Comparison of ENCODE assay signal across 8 mouse cellular contexts in the genomic region with DNA sequence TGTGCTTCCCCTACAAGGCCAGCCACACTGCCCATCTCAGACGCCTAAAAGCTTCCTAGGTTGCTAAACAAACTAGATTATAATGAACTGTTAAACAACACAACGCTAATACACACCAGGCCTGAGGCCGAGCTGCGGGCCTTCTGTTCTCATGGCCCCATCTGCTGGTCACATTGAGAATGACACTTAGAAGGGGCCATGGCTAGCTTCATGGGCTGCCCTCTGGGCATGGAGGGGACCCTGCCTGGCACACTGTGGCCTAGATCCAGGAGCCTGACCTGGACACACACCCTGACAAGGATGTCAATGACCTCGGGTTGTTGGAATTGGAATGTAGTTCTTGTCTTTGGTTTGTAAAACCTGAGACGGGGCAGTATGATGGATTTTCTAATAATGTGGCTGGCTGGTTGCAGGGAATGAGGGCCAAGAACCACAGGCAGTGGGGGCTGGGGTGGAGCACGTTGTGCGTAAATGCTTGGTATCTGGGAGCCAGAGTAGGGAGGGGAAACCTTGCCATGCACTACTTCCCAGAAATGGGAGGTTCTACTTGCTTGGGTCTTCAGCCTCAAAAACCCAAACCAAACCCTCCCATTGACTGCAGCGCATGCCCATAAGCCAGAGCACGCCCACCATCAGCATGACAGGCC. TPM values are rescaled to one million over a fixed set of nuclear protein-coding genes. Genes with fewer than 3 reads are reported as not detected.
DNase-seq lines count a peak whose midpoint lies in the region; ATAC-seq and TF ChIP-seq lines count a peak whose summit lies in the region.

No protein-coding gene starts in this region.

- no peak overlapping the region for H3K9ac ChIP-seq in forebrain, postnatal 0 days
- H3K9ac ChIP-seq in hindbrain, postnatal 0 days (replicated peaks; ENCODE audit: low read length): no peak overlapping the region
- H3K9ac ChIP-seq in limb, embryonic 11.5 days (ENCODE audit: low read length): no peak overlapping the region
- H3K9ac ChIP-seq in midbrain, embryonic 11.5 days (ENCODE audit: low read length): no peak overlapping the region

- TF ChIP-seq CTCF in cerebellum, adult 2 months (IDR thresholded peaks at IDR 0.05; ENCODE audit: borderline replicate concordance, insufficient read depth, low read depth, low read length): peak; percentile 87
- peak; percentile 87 for TF ChIP-seq CTCF in forebrain, postnatal 0 days (IDR thresholded peaks at IDR 0.05; ENCODE audit: low read depth)
- TF ChIP-seq CTCF in hindbrain, postnatal 0 days (IDR thresholded peaks at IDR 0.05; ENCODE audit: low read depth): peak; percentile 93

- H3K9me3 ChIP-seq in forebrain, postnatal 0 days (ENCODE audit: low read length): no peaks in the 10 kb centered on the region
- H3K9me3 ChIP-seq in hindbrain, postnatal 0 days (ENCODE audit: low read length): no peaks in the 10 kb centered on the region
- H3K9me3 ChIP-seq in limb, embryonic 11.5 days (ENCODE audit: control insufficient read depth, low read length): no peaks in the 10 kb centered on the region
- H3K9me3 ChIP-seq in midbrain, embryonic 11.5 days (ENCODE audit: control insufficient read depth, low read length): no peaks in the 10 kb centered on the region

- no peak overlapping the region for H3K4me2 ChIP-seq in forebrain, postnatal 0 days (ENCODE audit: low read depth)
- no peak overlapping the region for H3K4me2 ChIP-seq in hindbrain, postnatal 0 days (ENCODE audit: low read depth, low read length)
- no peak overlapping the region for H3K4me2 ChIP-seq in limb, embryonic 11.5 days (ENCODE audit: low read depth, severe bottlenecking)
- no peak overlapping the region for H3K4me2 ChIP-seq in midbrain, embryonic 11.5 days

- WGBS in cerebellum, adult 2 months: 23% methylated on average over 10 of the region's 10 CpGs
- WGBS in forebrain, postnatal 0 days: 37% methylated on average over 10 of the region's 10 CpGs
- WGBS in hindbrain, postnatal 0 days: 31% methylated on average over 10 of the region's 10 CpGs
- WGBS in limb, embryonic 11.5 days: 42% methylated on average over 10 of the region's 10 CpGs
- WGBS in midbrain, embryonic 11.5 days: 40% methylated on average over 10 of the region's 10 CpGs

- no peak overlapping the region for H3K4me3 ChIP-seq in cerebellum, adult 2 months (replicated peaks; ENCODE audit: insufficient read depth, low read depth, low read length)
- no peak overlapping the region for H3K4me3 ChIP-seq in forebrain, postnatal 0 days (ENCODE audit: low read depth, low read length)
- H3K4me3 ChIP-seq in hindbrain, postnatal 0 days (ENCODE audit: low read length): no peak overlapping the region
- no peak overlapping the region for H3K4me3 ChIP-seq in limb, embryonic 11.5 days (ENCODE audit: low read depth, low read length)
- H3K4me3 ChIP-seq in midbrain, embryonic 11.5 days (ENCODE audit: low read depth, low read length): no peak overlapping the region

- peak; percentile 79 for ATAC-seq in forebrain, postnatal 0 days
- peak; percentile 65 for ATAC-seq in hindbrain, postnatal 0 days
- peak; percentile 50; the same call in 1 of the 2 replicates for ATAC-seq in limb, embryonic 11.5 days (ENCODE audit: insufficient number of reproducible peaks, low FRiP score, low TSS enrichment, low read depth)
- peak; percentile 73 for ATAC-seq in midbrain, embryonic 11.5 days (ENCODE audit: low FRiP score)

- H3K27ac ChIP-seq in cerebellum, adult 2 months (ENCODE audit: insufficient read depth, low read length): no peak overlapping the region
- H3K27ac ChIP-seq in forebrain, postnatal 0 days (ENCODE audit: low read depth, low read length): no peak overlapping the region
- no peak overlapping the region; the same call in 1 of the 2 replicates for H3K27ac ChIP-seq in hindbrain, postnatal 0 days
- H3K27ac ChIP-seq in limb, embryonic 11.5 days (replicated peaks; ENCODE audit: low read depth, low read length): no peak overlapping the region
- no peak overlapping the region for H3K27ac ChIP-seq in midbrain, embryonic 11.5 days (ENCODE audit: low read depth, low read length)

- H3K27me3 ChIP-seq in cerebellum, adult 2 months (ENCODE audit: control insufficient read depth, insufficient read depth, low read length): no peaks in the 10 kb centered on the region
- no peaks in the 10 kb centered on the region for H3K27me3 ChIP-seq in forebrain, postnatal 0 days (ENCODE audit: insufficient read depth, low read length)
- no peaks in the 10 kb centered on the region for H3K27me3 ChIP-seq in hindbrain, postnatal 0 days (ENCODE audit: insufficient read depth, low read length)
- no peaks in the 10 kb centered on the region for H3K27me3 ChIP-seq in limb, embryonic 11.5 days (ENCODE audit: control insufficient read depth, insufficient read depth, low read length)
- H3K27me3 ChIP-seq in midbrain, embryonic 11.5 days (ENCODE audit: control insufficient read depth, insufficient read depth, low read length): no peaks in the 10 kb centered on the region

- peaks cover 55% of the 10 kb centered on the region for H3K36me3 ChIP-seq in forebrain, postnatal 0 days (ENCODE audit: insufficient read depth)
- H3K36me3 ChIP-seq in hindbrain, postnatal 0 days (ENCODE audit: insufficient read depth, low read length): peaks cover 38% of the 10 kb centered on the region
- H3K36me3 ChIP-seq in limb, embryonic 11.5 days (ENCODE audit: control insufficient read depth, insufficient read depth, low read length): peaks cover 22% of the 10 kb centered on the region
- H3K36me3 ChIP-seq in midbrain, embryonic 11.5 days (ENCODE audit: control insufficient read depth, insufficient read depth, low read length): peaks cover 22% of the 10 kb centered on the region

- TF ChIP-seq POLR2A in cerebellum, adult 2 months (IDR thresholded peaks at IDR 0.05; ENCODE audit: borderline replicate concordance, insufficient read depth, low read length): 0 out of 2 replicates have a peak, but pooled peaks have one; percentile 23

- H3K4me1 ChIP-seq in cerebellum, adult 2 months (ENCODE audit: control insufficient read depth, insufficient read depth, low read length): peaks cover 36% of the 10 kb centered on the region
- no peaks in the 10 kb centered on the region for H3K4me1 ChIP-seq in forebrain, postnatal 0 days (ENCODE audit: insufficient read depth)
- H3K4me1 ChIP-seq in hindbrain, postnatal 0 days (ENCODE audit: insufficient read depth, low read length): peaks cover 4% of the 10 kb centered on the region; the same call in 1 of the 2 replicates
- peaks cover 6% of the 10 kb centered on the region; the same call in 1 of the 2 replicates for H3K4me1 ChIP-seq in limb, embryonic 11.5 days (ENCODE audit: control insufficient read depth, insufficient read depth, low read length)
- no peaks in the 10 kb centered on the region for H3K4me1 ChIP-seq in midbrain, embryonic 11.5 days (ENCODE audit: control insufficient read depth, insufficient read depth, low read length)

- DNase-seq in ovary, postnatal 36 days (ENCODE audit: low spot score): peak; percentile 63
- no peak for DNase-seq in ovary, adult 18-20 months (ENCODE audit: low spot score)
- DNase-seq in cerebellum, adult 2 months: peak; percentile 71 to 77
- DNase-seq in forebrain, postnatal 0 days: peak; percentile 84
- DNase-seq in hindbrain, postnatal 0 days (ENCODE audit: low spot score): peak; percentile 87
- peak; percentile 84 for DNase-seq in limb, embryonic 11.5 days (ENCODE audit: low spot score)
- peak; percentile 96 for DNase-seq in midbrain, embryonic 11.5 days (ENCODE audit: low spot score, missing footprints)
- peak; percentile 40 to 69 for DNase-seq in spleen, postnatal 14 days (ENCODE audit: low spot score in 2 of 2)

RNA-seq across cellular contexts. Expression of a gene that starts 7.6 kb away (rescaled TPM):
- polyA plus RNA-seq in cerebellum, adult 2 months (2012; rRNA removed): 0.11 TPM in 2 replicates
- total RNA-seq in forebrain, postnatal 0 days (2014; rRNA removed): 0.15 TPM in 1 of 2 replicates, not detected in the other
- 0.08 and 0.09 TPM in 2 replicates for polyA plus RNA-seq in forebrain, postnatal 0 days (2015; fragmentation: Nextera tagmentation; extraction: Ambion mirVana)
- 0.18 and 0.21 TPM in 2 replicates for total RNA-seq in hindbrain, postnatal 0 days (2014; rRNA removed)
- polyA plus RNA-seq in hindbrain, postnatal 0 days (2015; fragmentation: Nextera tagmentation; extraction: Ambion mirVana): 0.05 TPM in 2 replicates
- 0.24 and 0.44 TPM in 2 replicates for polyA plus RNA-seq in limb, embryonic 11.5 days (2014; fragmentation: Nextera tagmentation; extraction: Ambion mirVana)
- 0.94 and 1.2 TPM in 2 replicates for polyA plus RNA-seq in midbrain, embryonic 11.5 days (2014; fragmentation: Nextera tagmentation; extraction: Ambion mirVana)

RNA-seq across cellular contexts. Expression of a gene that starts 10.0 kb away (rescaled TPM):
- polyA plus RNA-seq in cerebellum, adult 2 months (2012; rRNA removed): 1,355 and 1,504 TPM in 2 replicates
- total RNA-seq in forebrain, postnatal 0 days (2014; rRNA removed): 1,323 and 1,444 TPM in 2 replicates
- 403 and 424 TPM in 2 replicates for polyA plus RNA-seq in forebrain, postnatal 0 days (2015; fragmentation: Nextera tagmentation; extraction: Ambion mirVana)
- 1,865 and 2,018 TPM in 2 replicates for total RNA-seq in hindbrain, postnatal 0 days (2014; rRNA removed)
- 435 and 441 TPM in 2 replicates for polyA plus RNA-seq in hindbrain, postnatal 0 days (2015; fragmentation: Nextera tagmentation; extraction: Ambion mirVana)
- 176 and 201 TPM in 2 replicates for polyA plus RNA-seq in limb, embryonic 11.5 days (2014; fragmentation: Nextera tagmentation; extraction: Ambion mirVana)
- 284 and 295 TPM in 2 replicates for polyA plus RNA-seq in midbrain, embryonic 11.5 days (2014; fragmentation: Nextera tagmentation; extraction: Ambion mirVana)

RNA-seq across cellular contexts. Expression of a gene that starts 22.3 kb away (rescaled TPM):
- 10.0 and 14.0 TPM in 2 replicates for polyA plus RNA-seq in cerebellum, adult 2 months (2012; rRNA removed)
- not detected in 2 replicates for total RNA-seq in forebrain, postnatal 0 days (2014; rRNA removed)
- polyA plus RNA-seq in forebrain, postnatal 0 days (2015; fragmentation: Nextera tagmentation; extraction: Ambion mirVana): 9.3 and 16.4 TPM in 2 replicates
- 4.1 TPM in 1 of 2 replicates, not detected in the other for total RNA-seq in hindbrain, postnatal 0 days (2014; rRNA removed)
- 0.62 and 4.7 TPM in 2 replicates for polyA plus RNA-seq in hindbrain, postnatal 0 days (2015; fragmentation: Nextera tagmentation; extraction: Ambion mirVana)
- polyA plus RNA-seq in limb, embryonic 11.5 days (2014; fragmentation: Nextera tagmentation; extraction: Ambion mirVana): 13.9 and 15.9 TPM in 2 replicates
- 9.7 and 10.2 TPM in 2 replicates for polyA plus RNA-seq in midbrain, embryonic 11.5 days (2014; fragmentation: Nextera tagmentation; extraction: Ambion mirVana)

RNA-seq across cellular contexts. Expression of a gene that starts 30.6 kb away (rescaled TPM):
- polyA plus RNA-seq in cerebellum, adult 2 months (2012; rRNA removed): 135 and 136 TPM in 2 replicates
- 98.9 and 133 TPM in 2 replicates for total RNA-seq in forebrain, postnatal 0 days (2014; rRNA removed)
- 87.5 and 134 TPM in 2 replicates for polyA plus RNA-seq in forebrain, postnatal 0 days (2015; fragmentation: Nextera tagmentation; extraction: Ambion mirVana)
- total RNA-seq in hindbrain, postnatal 0 days (2014; rRNA removed): 106 and 118 TPM in 2 replicates
- 138 and 139 TPM in 2 replicates for polyA plus RNA-seq in hindbrain, postnatal 0 days (2015; fragmentation: Nextera tagmentation; extraction: Ambion mirVana)
- polyA plus RNA-seq in limb, embryonic 11.5 days (2014; fragmentation: Nextera tagmentation; extraction: Ambion mirVana): 4.8 TPM in 2 replicates
- 8.3 and 8.6 TPM in 2 replicates for polyA plus RNA-seq in midbrain, embryonic 11.5 days (2014; fragmentation: Nextera tagmentation; extraction: Ambion mirVana)

RNA-seq across cellular contexts. Expression of a gene that starts 38.8 kb away (rescaled TPM):
- polyA plus RNA-seq in cerebellum, adult 2 months (2012; rRNA removed): 60.8 and 68.2 TPM in 2 replicates
- total RNA-seq in forebrain, postnatal 0 days (2014; rRNA removed): 69.0 and 70.3 TPM in 2 replicates
- 7.8 and 8.6 TPM in 2 replicates for polyA plus RNA-seq in forebrain, postnatal 0 days (2015; fragmentation: Nextera tagmentation; extraction: Ambion mirVana)
- 85.9 and 95.6 TPM in 2 replicates for total RNA-seq in hindbrain, postnatal 0 days (2014; rRNA removed)
- polyA plus RNA-seq in hindbrain, postnatal 0 days (2015; fragmentation: Nextera tagmentation; extraction: Ambion mirVana): 7.2 TPM in 2 replicates
- 14.6 and 15.7 TPM in 2 replicates for polyA plus RNA-seq in limb, embryonic 11.5 days (2014; fragmentation: Nextera tagmentation; extraction: Ambion mirVana)
- polyA plus RNA-seq in midbrain, embryonic 11.5 days (2014; fragmentation: Nextera tagmentation; extraction: Ambion mirVana): 4.8 and 5.3 TPM in 2 replicates
